Comparison of ENCODE assay signal across 18 mouse cellular contexts in genomic region chr11:106724176-106724915, GRCm38 (mm10). TPM values are rescaled to one million over a fixed set of nuclear protein-coding genes. Genes with fewer than 3 reads are reported as not detected.
DNase-seq lines count a peak whose midpoint lies in the region; ATAC-seq and TF ChIP-seq lines count a peak whose summit lies in the region.
"Had no signal": no experiment of that assay in that cellular context is flagged by ENCODE, and none has a peak within 500 bp of the region (broad histone marks: within the 10 kb centered on the region; RNA-seq: fewer than 3 reads in every experiment).

No protein-coding gene starts in this region.

- peak; percentile 96 for DNase-seq in ES-CJ7 (ENCODE audit: low read depth, low spot score)
- peak; percentile 70 for DNase-seq in WW6 (ENCODE audit: low read depth, low spot score)
- no peak for DNase-seq in kidney, adult 9 months
- DNase-seq: adrenal gland, adult 2 months; adrenal gland, postnatal 25 days; gastrocnemius, postnatal 14 days; kidney, adult 18-20 months had no signal

- 85% methylated on average over 10 of the region's 10 CpGs for WGBS in intestine, embryonic 15.5 days
- 80% methylated on average over 10 of the region's 10 CpGs for WGBS in intestine, postnatal 0 days

- no peak overlapping the region for H3K4me3 ChIP-seq in intestine, embryonic 15.5 days (replicated peaks)
- H3K4me3 ChIP-seq in intestine, postnatal 0 days (ENCODE audit: low read depth, low read length): no peak overlapping the region
- H3K4me3 ChIP-seq: embryonic facial prominence, embryonic 10.5 days; forebrain, embryonic 13.5 days; heart, embryonic 10.5 days; heart, embryonic 15.5 days; hindbrain, embryonic 10.5 days; hindbrain, embryonic 15.5 days had no signal

- no peak overlapping the region for H3K4me2 ChIP-seq in intestine, embryonic 15.5 days (replicated peaks)
- no peak overlapping the region for H3K4me2 ChIP-seq in intestine, postnatal 0 days (replicated peaks; ENCODE audit: low read depth)
- H3K4me2 ChIP-seq: forebrain, embryonic 13.5 days had no signal

- ATAC-seq in intestine, embryonic 15.5 days: peak; percentile 1; the same call in 1 of the 2 replicates
- ATAC-seq in intestine, postnatal 0 days: no peak; the same call in 1 of the 2 replicates
- ATAC-seq in megakaryocyte, adult 5-6 weeks (ENCODE audit: poor library complexity, severe bottlenecking): no peak
- ATAC-seq: forebrain, embryonic 13.5 days; forebrain, postnatal 0 days had no signal

- no peaks in the 10 kb centered on the region for H3K36me3 ChIP-seq in intestine, embryonic 15.5 days
- no peaks in the 10 kb centered on the region for H3K36me3 ChIP-seq in intestine, postnatal 0 days (ENCODE audit: control insufficient read depth, insufficient read depth)
- H3K36me3 ChIP-seq: embryonic facial prominence, embryonic 10.5 days; heart, embryonic 10.5 days; heart, embryonic 15.5 days; hindbrain, embryonic 10.5 days; hindbrain, embryonic 15.5 days had no signal

- no peak overlapping the region for H3K27ac ChIP-seq in intestine, embryonic 15.5 days
- no peak overlapping the region for H3K27ac ChIP-seq in intestine, postnatal 0 days (ENCODE audit: low read depth, low read length)
- H3K27ac ChIP-seq: embryonic facial prominence, embryonic 10.5 days; forebrain, embryonic 13.5 days; heart, embryonic 10.5 days; hindbrain, embryonic 10.5 days; hindbrain, embryonic 15.5 days had no signal

- H3K9ac ChIP-seq in intestine, embryonic 15.5 days: no peak overlapping the region
- H3K9ac ChIP-seq in intestine, postnatal 0 days (ENCODE audit: low read depth, low read length): no peak overlapping the region
- H3K9ac ChIP-seq: forebrain, embryonic 13.5 days; forebrain, postnatal 0 days; heart, embryonic 15.5 days; hindbrain, embryonic 15.5 days had no signal

- H3K4me1 ChIP-seq in intestine, embryonic 15.5 days (replicated peaks): peaks cover 13% of the 10 kb centered on the region; the same call in 1 of the 2 replicates
- H3K4me1 ChIP-seq in intestine, postnatal 0 days (replicated peaks; ENCODE audit: control insufficient read depth, insufficient read depth, low read length): peaks cover 4% of the 10 kb centered on the region; the same call in 1 of the 2 replicates
- H3K4me1 ChIP-seq: hindbrain, embryonic 15.5 days had no signal

- no peaks in the 10 kb centered on the region for H3K9me3 ChIP-seq in intestine, embryonic 15.5 days
- no peaks in the 10 kb centered on the region for H3K9me3 ChIP-seq in intestine, postnatal 0 days (ENCODE audit: control insufficient read depth)
- H3K9me3 ChIP-seq: embryonic facial prominence, embryonic 10.5 days; forebrain, embryonic 13.5 days; heart, embryonic 10.5 days; heart, embryonic 15.5 days; hindbrain, embryonic 10.5 days; hindbrain, embryonic 15.5 days had no signal

- no peak for TF ChIP-seq CTCF in intestine, postnatal 0 days (IDR thresholded peaks at IDR 0.05; ENCODE audit: low read depth)

- H3K27me3 ChIP-seq in intestine, embryonic 15.5 days (replicated peaks): no peaks in the 10 kb centered on the region
- no peaks in the 10 kb centered on the region for H3K27me3 ChIP-seq in intestine, postnatal 0 days (replicated peaks; ENCODE audit: control insufficient read depth, insufficient read depth, low read length)
- H3K27me3 ChIP-seq: CH12.LX; forebrain, embryonic 13.5 days; heart, embryonic 15.5 days; hindbrain, embryonic 15.5 days had no signal

RNA-seq across cellular contexts. Expression of gene Pecam1, which starts 26.1 kb away (rescaled TPM):
- polyA plus RNA-seq in intestine, embryonic 15.5 days (2015; fragmentation: Nextera tagmentation; extraction: Ambion mirVana): 46.5 and 49.3 TPM in 2 replicates
- polyA plus RNA-seq in intestine, postnatal 0 days (2015; fragmentation: Nextera tagmentation; extraction: Ambion mirVana): 25.9 and 26.1 TPM in 2 replicates
- 25.0 and 26.2 TPM in 2 replicates for total RNA-seq in megakaryocyte, adult 5-6 weeks (2015)
- 22.6 and 24.4 TPM in 2 replicates for total RNA-seq in megakaryocyte, adult 5-6 weeks (2017)

RNA-seq across cellular contexts. Expression of gene Milr1, which starts 26.7 kb away (rescaled TPM):
- 2.0 TPM in 2 replicates for polyA plus RNA-seq in intestine, embryonic 15.5 days (2015; fragmentation: Nextera tagmentation; extraction: Ambion mirVana)
- 1.3 and 1.9 TPM in 2 replicates for polyA plus RNA-seq in intestine, postnatal 0 days (2015; fragmentation: Nextera tagmentation; extraction: Ambion mirVana)
- 195 and 212 TPM in 2 replicates for total RNA-seq in megakaryocyte, adult 5-6 weeks (2015)
- 204 and 237 TPM in 2 replicates for total RNA-seq in megakaryocyte, adult 5-6 weeks (2017)
- total RNA-seq: forebrain, postnatal 0 days had no signal
- polyA plus RNA-seq: adrenal gland, adult 2 months had no signal

RNA-seq across cellular contexts. Expression of gene Polg2, which starts 55.0 kb away (rescaled TPM):
- polyA plus RNA-seq in intestine, embryonic 15.5 days (2015; fragmentation: Nextera tagmentation; extraction: Ambion mirVana): 11.7 and 11.9 TPM in 2 replicates
- polyA plus RNA-seq in intestine, postnatal 0 days (2015; fragmentation: Nextera tagmentation; extraction: Ambion mirVana): 12.9 and 13.3 TPM in 2 replicates
- 11.6 and 13.3 TPM in 2 replicates for total RNA-seq in megakaryocyte, adult 5-6 weeks (2015)
- total RNA-seq in megakaryocyte, adult 5-6 weeks (2017): 7.8 and 11.1 TPM in 2 replicates
